Mouse (Mus musculus) embryonic facial prominence, embryonic 13.5 days (tissue): ENCODE data around the gene Ppa2. TPM values are rescaled to one million over a fixed set of nuclear protein-coding genes. Genes with fewer than 3 reads are reported as not detected.

Experiments
- ATAC-seq: fragments of 200-750 bp; cut with Nextera tagmentation; 2 replicates; pipeline ENCODE4 v1.8.0; 2017; ENCODE audit warnings: low read depth; ENCODE audit not compliant: insufficient number of reproducible peaks, insufficient read depth, low FRiP score, low TSS enrichment
- H3K27ac ChIP-seq: fragments of 300-500 bp; sonication (generic); 2 replicates; pipeline ENCODE4 v1.5.1; 2015; ENCODE audit warnings: moderate library complexity, mild to moderate bottlenecking, inconsistent platforms
- H3K27me3 ChIP-seq: fragments of 300-500 bp; sonication (generic); 2 replicates; pipeline ENCODE4 v1.6.1; 2015; ENCODE audit warnings: mild to moderate bottlenecking, inconsistent platforms
- H3K36me3 ChIP-seq: fragments of 300-500 bp; sonication (generic); 2 replicates; pipeline ENCODE4 v1.6.1; 2015; ENCODE audit warnings: mild to moderate bottlenecking, inconsistent platforms
- H3K4me1 ChIP-seq: fragments of 300-500 bp; sonication (generic); 2 replicates; pipeline ENCODE4 v1.6.1; 2015; ENCODE audit warnings: inconsistent platforms
- H3K4me2 ChIP-seq: fragments of 300-500 bp; sonication (generic); 2 replicates; pipeline ENCODE4 v1.6.1; 2015; ENCODE audit warnings: moderate library complexity, mild to moderate bottlenecking, inconsistent platforms
- H3K4me3 ChIP-seq: fragments of 300-500 bp; sonication (generic); 2 replicates; pipeline ENCODE4 v1.5.1; 2015; ENCODE audit warnings: mild to moderate bottlenecking, inconsistent platforms
- H3K9ac ChIP-seq: fragments of 300-500 bp; sonication (generic); 2 replicates; pipeline ENCODE4 v1.6.1; 2015; ENCODE audit warnings: mild to moderate bottlenecking, inconsistent platforms
- H3K9me3 ChIP-seq: fragments of 300-500 bp; sonication (generic); 2 replicates; pipeline ENCODE4 v1.6.1; 2016; ENCODE audit warnings: inconsistent platforms
- WGBS: fragments of 180-500 bp; shearing (Covaris S2); methylation state at CpG from one replicate; pipeline ENCODE4 v1.1.7; 2015; ENCODE audit warnings: mixed read lengths; 5-methylcytosine and 5-hydroxymethylcytosine counted together
- polyA plus RNA-seq: library from polyadenylated mRNA; unstranded; fragments of >200 nt; fragmentation: Nextera tagmentation; extraction: Ambion mirVana; gene quantifications from 2 replicates; pipeline ENCODE4 v1.2.1, GENCODE M21; 2015

Gene Ppa2
- polyA plus RNA-seq, 1 experiment from 2014 or later = 86.2 TPM

GRCm38 (mm10) chr3:133357426-133357974 is 47.6 kb downstream of the Ppa2 start:
- H3K27ac ChIP-seq = no peak overlapping the region
- ATAC-seq = no peak
- no peak overlapping the region for H3K4me3 ChIP-seq
- no peaks in the 10 kb centered on the region for H3K27me3 ChIP-seq
- 33% methylated on average over 6 of the region's 6 CpGs for WGBS
- no peak overlapping the region for H3K9ac ChIP-seq
- H3K9me3 ChIP-seq = no peaks in the 10 kb centered on the region
- 0 out of 2 replicates have a peak, but pooled peaks cover 4% of the 10 kb centered on the region for H3K4me1 ChIP-seq
- H3K4me2 ChIP-seq = no peak overlapping the region
- 0 out of 2 replicates have a peak, but pooled peaks cover 2% of the 10 kb centered on the region for H3K36me3 ChIP-seq

- Histone ChIP-seq H3K36me3 (0 out of 2 replicates have a peak, but pooled peaks cover 2% of the 10 kb centered on the region), H3K27ac (no peak overlapping the region), H3K27me3 (no peaks in the 10 kb centered on the region), H3K9ac (no peak overlapping the region), H3K4me2 (no peak overlapping the region), H3K9me3 (no peaks in the 10 kb centered on the region), H3K4me3 (no peak overlapping the region), H3K4me1 (0 out of 2 replicates have a peak, but pooled peaks cover 4% of the 10 kb centered on the region)
- no peak for ATAC-seq
These were observed 48.1 kb downstream of the Ppa2 start for GRCm38 (mm10) chr3:133357977-133358376.

- 79% methylated on average over 1 of the region's 1 CpGs for WGBS
- ATAC-seq = no peak
- no peak overlapping the region for H3K27ac ChIP-seq
- H3K4me1 ChIP-seq = peaks cover 7% of the 10 kb centered on the region
- H3K27me3 ChIP-seq = no peaks in the 10 kb centered on the region
- no peak overlapping the region for H3K4me2 ChIP-seq
- 0 out of 2 replicates have a peak, but pooled peaks cover 2% of the 10 kb centered on the region for H3K36me3 ChIP-seq
- no peak overlapping the region for H3K9ac ChIP-seq
- H3K4me3 ChIP-seq = no peak overlapping the region
- no peaks in the 10 kb centered on the region for H3K9me3 ChIP-seq
These were observed 51.5 kb downstream of the Ppa2 start for GRCm38 (mm10) chr3:133361406-133361805.

- WGBS = 59% methylated on average over 3 of the region's 3 CpGs
- Histone ChIP-seq H3K9me3 (no peaks in the 10 kb centered on the region), H3K4me3 (no peak overlapping the region), H3K27ac (no peak overlapping the region), H3K9ac (no peak overlapping the region), H3K36me3 (no peaks in the 10 kb centered on the region), H3K4me2 (no peak overlapping the region), H3K27me3 (no peaks in the 10 kb centered on the region), H3K4me1 (peaks cover 7% of the 10 kb centered on the region)
- ATAC-seq = no peak
These were observed 54.2 kb downstream of the Ppa2 start for GRCm38 (mm10) chr3:133364138-133364537.

- Histone ChIP-seq H3K9ac (no peak overlapping the region), H3K4me2 (no peak overlapping the region), H3K36me3 (0 out of 2 replicates have a peak, but pooled peaks cover 4% of the 10 kb centered on the region), H3K4me1 (peaks cover 7% of the 10 kb centered on the region), H3K27me3 (no peaks in the 10 kb centered on the region), H3K4me3 (no peak overlapping the region), H3K27ac (no peak overlapping the region), H3K9me3 (no peaks in the 10 kb centered on the region)
- no peak for ATAC-seq
- WGBS = 76% methylated on average over 9 of the region's 9 CpGs
These were observed 56.2 kb downstream of the Ppa2 start for GRCm38 (mm10) chr3:133366096-133366495.

- no peaks in the 10 kb centered on the region for H3K4me1 ChIP-seq
- H3K9ac ChIP-seq = no peak overlapping the region
- H3K9me3 ChIP-seq = peaks cover 19% of the 10 kb centered on the region
- no peaks in the 10 kb centered on the region for H3K27me3 ChIP-seq
- no peak for ATAC-seq
- no peak overlapping the region for H3K4me2 ChIP-seq
- no peak overlapping the region for H3K27ac ChIP-seq
- H3K36me3 ChIP-seq = peaks cover 36% of the 10 kb centered on the region
- H3K4me3 ChIP-seq = no peak overlapping the region
These were observed 68.3 kb downstream of the Ppa2 start for GRCm38 (mm10) chr3:133378174-133378573.

GRCm38 (mm10) chr3:133379997-133380396 is 70.1 kb downstream of the Ppa2 start:
- H3K9me3 ChIP-seq = peaks cover 19% of the 10 kb centered on the region
- H3K4me1 ChIP-seq = no peaks in the 10 kb centered on the region
- H3K9ac ChIP-seq = no peak overlapping the region
- H3K36me3 ChIP-seq = peaks cover 35% of the 10 kb centered on the region
- no peak for ATAC-seq
- H3K4me2 ChIP-seq = no peak overlapping the region
- H3K27ac ChIP-seq = no peak overlapping the region
- H3K27me3 ChIP-seq = no peaks in the 10 kb centered on the region
- H3K4me3 ChIP-seq = no peak overlapping the region
- 88% methylated on average over 1 of the region's 1 CpGs for whole genome bisulfite sequencing

- Histone ChIP-seq H3K4me1 (no peaks in the 10 kb centered on the region), H3K4me3 (no peak overlapping the region), H3K9me3 (peaks cover 19% of the 10 kb centered on the region), H3K27ac (no peak overlapping the region), H3K9ac (no peak overlapping the region), H3K4me2 (no peak overlapping the region), H3K36me3 (peaks cover 26% of the 10 kb centered on the region), H3K27me3 (no peaks in the 10 kb centered on the region)
- WGBS = 87% methylated on average over 11 of the region's 11 CpGs
- ATAC-seq = no peak
These were observed 71.6 kb downstream of the Ppa2 start for GRCm38 (mm10) chr3:133381519-133381918.

- Histone ChIP-seq H3K27ac (no peak overlapping the region), H3K4me2 (no peak overlapping the region), H3K9me3 (peaks cover 17% of the 10 kb centered on the region), H3K9ac (no peak overlapping the region), H3K4me1 (no peaks in the 10 kb centered on the region), H3K4me3 (no peak overlapping the region), H3K36me3 (peaks cover 22% of the 10 kb centered on the region), H3K27me3 (no peaks in the 10 kb centered on the region)
- WGBS = 64% methylated on average over 9 of the region's 9 CpGs
- ATAC-seq = no peak
These were observed 72.2 kb downstream of the Ppa2 start for GRCm38 (mm10) chr3:133382147-133382546.

GRCm38 (mm10) chr3:133384164-133384708 is 74.3 kb downstream of the Ppa2 start:
- no peaks in the 10 kb centered on the region for H3K27me3 ChIP-seq
- no peak overlapping the region for H3K27ac ChIP-seq
- H3K9ac ChIP-seq = no peak overlapping the region
- H3K9me3 ChIP-seq = peaks cover 1% of the 10 kb centered on the region; the same call in 1 of the 2 replicates
- H3K4me1 ChIP-seq = no peaks in the 10 kb centered on the region
- no peak overlapping the region for H3K4me2 ChIP-seq
- 35% methylated on average over 6 of the region's 6 CpGs for WGBS
- ATAC-seq = no peak
- peaks cover 4% of the 10 kb centered on the region for H3K36me3 ChIP-seq
- no peak overlapping the region for H3K4me3 ChIP-seq

GRCm38 (mm10) chr3:133387283-133387682 is 77.4 kb downstream of the Ppa2 start:
- Histone ChIP-seq H3K9ac (no peak overlapping the region), H3K4me2 (no peak overlapping the region)
- 56% methylated on average over 7 of the region's 7 CpGs for WGBS

GRCm38 (mm10) chr3:133389803-133390387 is 80.0 kb downstream of the Ppa2 start:
- H3K9me3 ChIP-seq = no peaks in the 10 kb centered on the region
- 91% methylated on average over 10 of the region's 10 CpGs for WGBS
- no peaks in the 10 kb centered on the region for H3K36me3 ChIP-seq
- no peak overlapping the region for H3K27ac ChIP-seq
- no peak overlapping the region for H3K4me2 ChIP-seq
- ATAC-seq = no peak
- no peaks in the 10 kb centered on the region for H3K4me1 ChIP-seq
- H3K9ac ChIP-seq = no peak overlapping the region
- no peak overlapping the region for H3K4me3 ChIP-seq
- no peaks in the 10 kb centered on the region for H3K27me3 ChIP-seq

More at GRCm38 (mm10) chr3:133387283-133387682, 77.4 kb downstream of the Ppa2 start:
- no peak for ATAC-seq
- Histone ChIP-seq H3K4me1 (no peaks in the 10 kb centered on the region), H3K4me3 (no peak overlapping the region), H3K27ac (no peak overlapping the region), H3K36me3 (no peaks in the 10 kb centered on the region), H3K9me3 (no peaks in the 10 kb centered on the region), H3K27me3 (no peaks in the 10 kb centered on the region)
